Mouse (Mus musculus) common myeloid progenitor, adult 5-6 weeks (primary cell): ENCODE results near the gene Olfr568. TPM values are rescaled to one million over a fixed set of nuclear protein-coding genes. Genes with fewer than 3 reads are reported as not detected.

Experiments used
- ATAC-seq: replicated peaks from 2 replicates; pipeline ENCODE4 v1.8.0; 2016; ENCODE audit warnings: low read depth, mild to moderate bottlenecking, moderate TSS enrichment, inconsistent platforms; ENCODE audit not compliant: poor library complexity, severe bottlenecking
- total RNA-seq: library from RNA; stranded (forward); fragments of 200-1000, 187-1606 nt; gene quantifications from 2 replicates; pipeline ENCODE4 v1.2.3, GENCODE M21; 2017

The Olfr568 gene
- total RNA-seq: not detected in 2 replicates

DNA sequence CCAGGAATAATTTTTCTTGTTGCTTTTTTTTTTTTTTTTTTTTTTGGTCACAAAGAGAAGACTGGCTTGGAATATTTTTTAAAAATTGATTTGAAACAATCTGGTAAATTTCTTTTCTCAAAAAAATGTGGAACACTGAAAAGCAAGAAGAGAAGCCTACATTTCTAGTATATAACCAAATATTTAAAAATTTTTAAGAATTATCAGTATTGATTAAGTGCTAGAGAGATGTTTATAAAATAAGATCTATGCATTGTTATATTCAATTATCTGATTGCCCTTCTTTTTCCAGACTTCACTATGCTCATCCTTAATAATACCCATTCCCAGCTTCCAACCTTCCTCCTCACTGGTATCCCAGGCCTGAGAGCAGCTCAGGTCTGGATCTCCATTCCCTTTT lies at the start of gene Olfr568:
TSS of gene Olfr568 (plus strand) at position 301 of the 400 bp plus-strand sequence.
- ATAC-seq: no peak

DNA sequence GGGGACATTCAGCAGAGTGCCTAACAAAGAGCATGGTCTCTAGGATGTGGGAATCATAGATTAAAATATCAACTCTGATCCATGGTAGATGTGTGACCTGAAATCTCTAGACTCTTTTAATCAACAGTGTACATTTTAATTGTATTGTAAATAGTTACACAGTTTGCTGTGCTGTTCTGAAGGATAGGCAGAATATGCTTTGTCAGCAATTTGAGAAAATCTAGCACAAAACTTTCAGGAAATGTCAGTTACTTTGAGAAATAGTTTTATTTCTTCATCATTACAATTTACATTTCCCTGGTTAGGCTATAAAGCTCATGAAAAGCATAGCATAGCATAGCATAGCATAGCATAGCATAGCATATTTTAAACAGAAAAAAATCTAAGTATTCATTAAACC lies 21.1 kb upstream of the Olfr568 start:
- no peak for ATAC-seq

DNA sequence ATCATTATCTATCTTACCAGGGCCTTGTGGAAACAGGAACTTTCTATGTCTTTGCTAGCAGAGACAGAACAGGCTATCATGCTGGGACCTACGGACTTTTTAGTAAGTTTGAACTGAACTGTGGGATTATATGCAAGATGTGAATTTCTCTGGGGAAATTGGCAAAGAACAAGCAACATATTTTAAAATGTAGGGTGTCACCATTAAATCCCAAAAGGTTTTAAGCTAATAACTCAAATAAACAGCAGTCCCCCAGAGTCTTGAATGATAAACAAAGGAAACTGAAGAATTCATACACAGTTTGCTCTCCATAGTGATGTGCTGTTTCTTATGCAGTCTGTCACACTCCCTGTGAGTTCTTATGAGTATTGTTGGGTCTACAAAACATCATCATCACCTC lies 18.3 kb upstream of the Olfr568 start, which contains the start of gene Olfr566:
TSS of gene Olfr566 (minus strand) at position 101 of the 400 bp plus-strand sequence.
- no peak for ATAC-seq

DNA sequence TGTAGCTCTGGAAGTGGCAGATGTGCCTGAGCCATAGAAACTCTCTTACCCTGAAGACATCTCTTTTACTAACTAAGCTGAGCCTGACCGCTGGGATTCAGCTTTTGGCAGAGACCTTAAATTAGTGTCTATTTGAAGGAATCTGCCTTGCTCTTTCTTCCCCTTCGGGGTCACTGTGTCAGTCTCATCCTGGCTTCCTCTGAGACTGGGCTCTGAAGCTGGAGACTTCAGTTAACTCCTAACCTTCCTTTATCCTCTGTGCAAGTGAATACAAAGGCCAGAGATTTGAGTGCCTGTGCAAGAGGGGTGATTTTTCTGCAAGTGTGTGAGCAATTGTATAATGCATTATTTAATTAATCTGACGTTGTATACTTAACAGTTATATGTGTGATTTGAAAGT lies 13.9 kb downstream of the Olfr568 start, which contains the start of gene Olfr569:
TSS of gene Olfr569 (minus strand) at position 101 of the 400 bp plus-strand sequence.
- ATAC-seq: no peak

DNA sequence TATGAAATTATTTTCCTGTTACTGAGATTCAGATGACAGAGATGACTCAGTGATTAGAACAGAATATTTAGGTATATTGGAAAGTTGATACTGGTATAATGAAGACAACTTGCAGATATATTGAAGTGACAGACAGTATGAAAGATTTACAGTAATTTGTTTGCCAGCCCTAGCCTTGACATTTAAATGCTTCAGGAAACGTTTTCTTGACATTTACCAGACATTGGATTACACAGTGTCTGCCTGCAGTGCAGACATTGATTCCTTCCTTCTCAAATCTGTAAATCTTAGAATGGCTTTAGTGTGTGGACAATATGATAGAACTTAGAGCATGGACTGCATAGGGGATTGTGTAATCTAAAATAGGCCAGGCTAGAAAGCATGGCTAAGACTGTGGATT lies 38.3 kb downstream of the Olfr568 start:
- no peak for ATAC-seq

DNA sequence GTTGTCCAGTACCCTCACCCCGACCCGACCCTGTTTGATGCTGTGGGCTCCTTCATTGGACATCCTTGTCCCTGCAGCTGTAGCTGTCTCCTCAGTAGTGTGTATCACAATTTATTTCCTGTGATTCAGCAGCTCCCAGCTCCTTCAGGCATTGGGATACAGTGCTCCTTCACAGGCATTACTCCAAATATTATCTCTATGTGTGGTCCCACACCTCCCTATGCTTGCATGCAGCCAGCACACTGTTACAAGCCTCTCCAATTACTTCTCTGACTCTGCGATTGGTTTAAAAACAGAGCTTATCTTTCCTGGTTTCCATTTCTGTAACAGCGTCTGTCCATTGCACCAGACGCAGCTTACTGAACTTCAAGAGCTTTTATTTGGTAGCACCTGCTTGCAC lies 39.5 kb downstream of the Olfr568 start:
- no peak for ATAC-seq

DNA sequence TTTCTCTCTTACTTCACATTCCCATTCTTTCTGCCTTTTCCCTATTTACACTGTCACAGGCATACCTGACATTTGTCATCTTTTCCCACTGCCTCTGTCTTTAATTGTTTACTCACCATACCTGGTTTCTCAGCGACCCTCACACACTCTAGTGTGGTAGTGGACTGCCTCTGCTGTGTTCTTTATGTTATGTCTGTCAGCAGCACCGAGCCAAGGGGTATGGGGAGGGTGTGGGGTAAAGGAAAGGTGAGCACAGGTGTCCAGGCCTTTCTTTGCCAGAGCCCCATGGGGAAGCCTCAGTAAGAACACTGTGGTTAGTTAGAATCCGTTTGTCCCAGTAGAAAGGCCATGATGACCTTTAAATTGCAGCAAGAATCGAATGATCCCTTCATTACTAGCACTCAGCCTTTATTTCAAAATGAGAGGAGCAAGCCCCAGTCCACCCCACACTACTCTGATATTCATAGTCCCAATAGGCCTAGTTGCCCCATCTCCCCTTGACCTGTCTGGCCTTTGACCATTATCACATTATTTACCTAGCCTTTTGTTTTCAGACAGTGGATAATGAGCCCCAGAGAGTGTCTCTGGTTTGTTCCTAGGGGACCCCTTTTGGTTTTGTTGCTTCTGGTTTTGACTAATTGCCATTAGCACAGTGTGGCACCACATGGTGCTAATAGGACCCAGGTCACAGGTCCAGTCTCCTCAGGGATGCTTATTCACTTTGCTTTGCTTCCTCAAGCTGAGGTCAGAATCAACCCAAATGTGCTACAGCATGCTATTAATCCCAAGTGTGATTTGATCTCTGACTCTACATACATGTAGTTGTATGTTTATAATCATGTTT lies 40.3 kb downstream of the Olfr568 start, which contains the start of gene Olfr571:
TSS of gene Olfr571 (minus strand) at position 505 of the 844 bp plus-strand sequence.
- ATAC-seq: no peak

DNA sequence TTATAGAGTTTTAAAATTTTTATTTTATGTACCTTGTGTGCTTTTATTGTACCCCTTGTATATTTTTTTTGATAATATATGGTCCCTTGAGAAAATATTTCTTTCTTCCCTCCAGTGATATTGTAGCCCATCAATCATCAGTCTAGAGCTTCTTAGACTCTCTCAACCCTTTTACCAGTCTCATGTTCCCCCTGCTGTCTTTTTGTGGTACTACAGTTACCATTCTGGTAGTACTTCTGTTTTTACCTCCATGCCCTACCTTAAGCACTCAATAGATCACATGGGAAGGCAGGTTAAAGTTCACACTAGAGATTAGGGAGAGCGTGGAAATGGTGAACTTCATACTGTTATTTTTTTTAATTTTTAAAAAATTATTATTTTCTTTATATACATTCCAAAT lies 42.7 kb downstream of the Olfr568 start:
- ATAC-seq: peak; percentile 95

DNA sequence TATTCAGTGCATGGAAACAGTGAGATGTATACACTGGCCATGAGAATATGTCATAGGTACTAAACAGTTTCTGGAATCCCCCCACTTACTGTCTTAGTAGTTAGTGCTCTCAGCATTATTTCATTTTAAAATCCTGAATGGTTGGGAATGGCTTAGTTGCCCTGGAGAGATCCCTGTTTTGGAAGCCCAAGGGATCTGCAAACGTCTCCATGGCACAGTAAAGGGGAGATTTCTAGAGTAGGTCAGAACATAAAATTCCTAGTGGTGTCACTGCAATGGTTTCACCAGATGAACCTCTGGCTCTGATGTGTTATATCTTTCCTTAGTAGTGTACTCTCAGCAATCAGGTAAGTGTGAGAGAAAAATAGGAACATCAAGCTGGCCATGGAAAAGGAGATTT lies 47.2 kb downstream of the Olfr568 start, which contains the start of gene Olfr572:
TSS of gene Olfr572 (plus strand) at position 301 of the 400 bp plus-strand sequence.
- no peak for ATAC-seq

DNA sequence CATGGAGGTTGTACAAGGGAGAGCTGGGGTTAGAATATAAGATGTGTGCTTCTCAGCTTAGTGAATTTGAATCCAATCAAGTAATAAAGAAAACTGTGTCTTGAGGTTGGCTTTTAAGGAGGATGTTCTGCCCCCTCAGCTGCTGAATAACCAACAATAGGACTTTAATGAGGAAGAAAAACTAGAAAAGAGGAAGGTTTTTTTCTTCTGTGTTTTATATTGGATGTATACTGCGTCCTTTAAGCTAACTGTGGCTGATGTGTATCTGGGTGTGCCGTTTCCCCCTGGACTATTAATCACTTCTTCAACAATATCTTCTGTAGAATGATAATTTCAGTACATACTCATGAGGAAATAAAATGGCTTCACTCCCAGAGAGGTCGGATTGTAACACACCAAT lies 50.2 kb downstream of the Olfr568 start:
- ATAC-seq: peak; percentile 62; the same call in 1 of the 2 replicates

Other genes starting within 250 kb of the Olfr568 start
- not detected in 2 replicates for gene Olfr554, start 238.7 kb upstream of the Olfr568 start, total RNA-seq
- gene Olfr555, start 218.3 kb upstream of the Olfr568 start, total RNA-seq: not detected in 2 replicates
- not detected in 2 replicates for gene Olfr556, start 212.2 kb upstream of the Olfr568 start, total RNA-seq
- 8.2 and 10.7 TPM in 2 replicates for gene Trim68, start 189.8 kb upstream of the Olfr568 start, total RNA-seq
- gene Olfr557, start 181.2 kb upstream of the Olfr568 start, total RNA-seq: not detected in 2 replicates
- 0.14 TPM in 1 of 2 replicates, not detected in the other for gene Olfr558, start 174.9 kb upstream of the Olfr568 start, total RNA-seq
- not detected in 2 replicates for gene Olfr33, start 158.1 kb upstream of the Olfr568 start, total RNA-seq
- gene Olfr559, start 149.6 kb upstream of the Olfr568 start, total RNA-seq: not detected in 2 replicates
- gene Olfr560, start 117.8 kb upstream of the Olfr568 start, total RNA-seq: not detected in 2 replicates
- not detected in 2 replicates for gene Olfr78, start 117.7 kb upstream of the Olfr568 start, total RNA-seq
- gene Olfr561, start 105.9 kb upstream of the Olfr568 start, total RNA-seq: not detected in 2 replicates
- gene Olfr564, start 73.6 kb upstream of the Olfr568 start, total RNA-seq: not detected in 2 replicates
- not detected in 2 replicates for gene Olfr566, start 18.4 kb upstream of the Olfr568 start, total RNA-seq
- gene Olfr569, start 13.8 kb downstream of the Olfr568 start, total RNA-seq: not detected in 2 replicates
- not detected in 2 replicates for gene Olfr570, start 17.5 kb downstream of the Olfr568 start, total RNA-seq
- gene Olfr571, start 40.4 kb downstream of the Olfr568 start, total RNA-seq: not detected in 2 replicates
- not detected in 2 replicates for gene Olfr572, start 47.3 kb downstream of the Olfr568 start, total RNA-seq
- not detected in 2 replicates for gene Olfr573-ps1, start 65.5 kb downstream of the Olfr568 start, total RNA-seq
- not detected in 2 replicates for gene Olfr574, start 71.3 kb downstream of the Olfr568 start, total RNA-seq
- not detected in 2 replicates for gene Olfr575, start 81.7 kb downstream of the Olfr568 start, total RNA-seq
- not detected in 2 replicates for gene Olfr576, start 85.5 kb downstream of the Olfr568 start, total RNA-seq
- not detected in 2 replicates for gene Olfr577, start 98.8 kb downstream of the Olfr568 start, total RNA-seq
- gene Olfr578, start 112.2 kb downstream of the Olfr568 start, total RNA-seq: not detected in 2 replicates
- not detected in 2 replicates for gene Olfr582, start 160.9 kb downstream of the Olfr568 start, total RNA-seq
- gene Olfr583, start 174.2 kb downstream of the Olfr568 start, total RNA-seq: not detected in 2 replicates
- gene Olfr584, start 204.8 kb downstream of the Olfr568 start, total RNA-seq: not detected in 2 replicates
- not detected in 2 replicates for gene Olfr585, start 220.6 kb downstream of the Olfr568 start, total RNA-seq
- not detected in 2 replicates for gene Olfr586, start 248.5 kb downstream of the Olfr568 start, total RNA-seq